Mouse (Mus musculus) heart, adult 8-10 months (tissue): ENCODE data around the gene Banp. TPM values are rescaled to one million over a fixed set of nuclear protein-coding genes. Genes with fewer than 3 reads are reported as not detected.

Experiments used
- DNase-seq: peaks from one replicate; pipeline ENCODE4 v3.0.0; 2022; ENCODE audit warnings: low spot score
- total RNA-seq, 4 experiments: library from RNA; stranded (reverse); gene quantifications; 2 replicates each; pipeline ENCODE4 v1.2.4; 2022

The Banp gene
- total RNA-seq, 4 experiments from 2014 or later, result 7.6 to 24.8 (median 17.2) TPM

DNA sequence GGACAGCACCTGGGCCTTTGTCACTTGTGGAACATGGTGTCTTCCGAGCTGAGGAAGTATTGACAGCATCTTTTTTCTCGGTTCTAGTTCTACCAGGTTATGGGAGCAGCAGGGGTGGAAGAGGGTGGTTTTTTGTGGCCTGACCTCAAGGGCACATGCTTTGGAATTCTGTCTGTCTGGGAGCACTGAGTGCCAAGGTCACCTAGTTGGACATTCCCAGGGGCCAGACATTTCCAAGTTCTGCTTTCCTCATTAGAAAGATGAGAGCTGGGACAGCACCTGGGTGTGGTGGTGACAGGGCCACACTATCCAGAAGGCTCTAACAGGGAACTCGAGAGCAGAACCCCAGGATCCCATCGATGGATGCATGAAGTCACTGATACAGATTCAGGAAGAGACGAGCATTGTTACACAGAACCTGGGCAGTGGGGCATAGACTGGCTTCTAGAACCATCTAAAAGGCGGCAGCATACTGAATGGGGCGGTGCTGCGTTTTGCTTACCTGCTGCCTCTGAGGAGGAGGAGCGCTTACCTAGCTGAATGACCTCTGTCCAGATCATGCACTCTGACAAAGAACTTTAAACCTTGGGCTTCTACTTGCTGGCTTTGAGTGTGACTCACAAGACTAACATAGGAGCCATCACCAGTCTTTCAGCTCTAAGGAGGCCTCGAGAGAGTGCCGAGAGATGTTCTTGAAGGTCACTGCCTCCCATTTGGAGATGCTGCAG, 31.4 kb downstream of the Banp start:
- DNase-seq, result no peak

GRCm38 (mm10) chr8:121981520-121981895, 32.0 kb downstream of the Banp start:
- DNase-seq, result no peak

GRCm38 (mm10) chr8:121985673-121986072, 36.1 kb downstream of the Banp start:
- no peak for DNase-seq

DNA sequence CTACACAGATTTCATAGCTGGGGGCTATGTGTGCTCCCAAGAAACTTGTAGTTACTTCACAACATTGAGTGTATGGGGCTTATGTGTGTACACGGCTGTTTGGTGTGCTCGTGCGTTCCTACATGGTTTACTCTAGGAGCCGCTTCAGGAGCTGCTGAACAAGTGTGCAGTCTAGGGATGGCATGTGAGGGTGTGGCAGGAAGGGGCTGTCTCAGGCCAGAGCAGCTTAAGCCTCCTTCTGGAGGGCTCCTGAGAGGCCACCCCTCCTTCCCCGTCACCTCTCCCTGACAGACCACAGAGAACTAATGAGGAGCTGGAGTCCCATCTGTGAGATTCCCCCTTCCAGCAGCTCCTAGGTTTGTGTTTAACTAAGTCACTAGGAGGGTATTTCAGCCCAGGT, 38.3 kb downstream of the Banp start:
- no peak for DNase-seq

- DNase-seq, result no peak
Observed at GRCm38 (mm10) chr8:121990506-121991255, 41.1 kb downstream of the Banp start.

GRCm38 (mm10) chr8:121991611-121992010, 42.1 kb downstream of the Banp start:
- DNase-seq, result no peak

DNA sequence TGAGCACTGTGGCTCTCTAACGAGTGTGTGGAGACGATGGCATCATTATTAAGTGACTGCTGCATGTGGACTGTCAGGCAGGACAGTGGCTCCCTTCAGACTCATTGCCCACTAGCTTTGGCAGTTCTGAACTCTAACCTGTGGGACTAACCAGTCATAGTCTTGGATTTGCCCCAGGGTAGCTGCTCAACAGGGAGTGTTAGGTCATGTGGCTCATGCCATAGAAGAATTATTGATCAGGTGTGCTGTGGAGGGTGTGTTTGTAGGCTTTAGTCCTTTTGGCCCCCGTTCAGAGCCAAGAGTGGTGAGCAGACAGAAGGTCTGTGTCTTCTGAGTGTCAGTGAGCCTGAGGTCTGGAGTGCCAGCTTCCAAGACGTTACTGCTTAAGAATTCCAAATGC, 43.4 kb downstream of the Banp start:
- DNase-seq, result no peak

DNA sequence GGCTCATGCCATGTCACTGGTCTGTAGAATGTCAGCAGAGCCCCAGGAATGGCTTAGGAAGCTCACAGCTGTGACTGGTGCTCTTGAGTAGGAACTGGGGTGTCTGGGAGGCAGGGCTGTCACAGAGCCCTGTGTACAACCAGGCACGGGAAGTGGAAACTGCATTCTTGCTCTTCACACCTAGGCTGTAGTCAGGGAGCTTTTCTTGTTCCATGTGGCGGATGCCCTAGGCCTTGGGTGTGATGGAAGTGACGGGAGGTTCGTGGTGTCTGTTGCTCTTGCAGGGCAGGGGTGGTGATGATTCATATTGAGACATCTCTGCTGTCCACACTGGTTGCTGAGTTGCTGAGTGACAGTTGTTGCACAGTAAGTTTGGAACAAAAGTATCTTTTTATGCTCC, 45.6 kb downstream of the Banp start:
- DNase-seq, result no peak

- DNase-seq, result no peak
Observed at GRCm38 (mm10) chr8:121995895-121996294, 46.3 kb downstream of the Banp start.

DNA sequence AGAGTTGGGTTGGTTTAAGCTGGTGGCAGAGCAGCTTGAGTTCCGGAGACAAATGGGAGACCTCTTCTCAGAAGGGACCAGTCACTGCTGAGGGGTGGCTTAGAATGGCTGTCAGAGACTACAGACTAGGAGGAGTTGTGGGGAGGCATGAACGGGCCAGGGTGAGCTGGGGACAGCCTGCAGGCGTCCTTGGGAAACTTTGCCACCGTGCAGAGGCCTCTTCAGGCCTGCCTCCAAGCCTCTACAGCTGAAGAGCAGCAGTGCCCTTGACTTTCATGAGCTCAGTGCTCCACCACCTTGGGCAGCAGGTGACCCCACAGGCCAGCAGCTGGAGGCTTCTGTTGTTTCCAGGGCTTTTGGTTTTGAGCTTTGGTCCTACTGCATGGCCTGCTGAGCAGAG, 49.1 kb downstream of the Banp start:
- DNase-seq, result no peak

DNA sequence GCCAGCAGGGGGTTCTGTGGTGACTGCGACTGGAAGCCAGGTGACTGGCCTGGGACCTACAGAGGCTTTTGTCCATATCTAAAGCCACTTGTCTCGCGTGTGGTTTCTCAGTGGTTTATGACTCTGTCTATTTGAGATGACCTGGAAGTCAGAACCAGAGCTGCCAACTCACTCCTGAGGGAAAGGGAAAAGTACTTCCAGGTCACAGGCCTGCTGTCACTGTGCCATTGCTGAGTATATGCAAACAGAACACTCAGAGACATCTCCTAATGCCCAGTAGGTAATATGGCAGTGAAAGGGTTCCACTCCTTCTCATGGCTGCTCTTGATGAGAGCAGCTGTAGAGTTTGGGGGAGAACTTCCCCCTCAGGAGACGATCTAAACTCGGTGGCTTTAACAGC, 49.7 kb downstream of the Banp start:
- no peak for DNase-seq

- no peak for DNase-seq
Observed at GRCm38 (mm10) chr8:122001339-122002115, 52.0 kb downstream of the Banp start.

DNA sequence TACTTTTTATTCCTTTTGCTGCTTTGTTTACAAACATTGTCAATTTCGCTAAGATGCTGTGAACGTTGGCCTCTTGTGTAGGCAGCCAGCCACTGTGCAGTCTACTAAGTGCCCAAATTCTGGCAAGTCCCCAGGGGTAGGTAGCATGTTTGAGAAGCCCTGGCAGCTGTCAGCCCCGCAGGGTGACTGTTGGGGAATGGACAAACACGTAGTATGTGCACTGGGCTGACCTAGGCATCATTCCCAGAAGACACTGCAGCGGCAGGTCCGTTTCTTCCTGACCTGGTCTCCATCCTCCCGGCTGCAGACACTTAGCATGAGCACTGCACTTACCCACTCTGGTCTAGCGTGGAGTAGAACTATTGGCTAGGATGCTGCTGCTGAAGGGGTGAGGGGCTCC, 54.1 kb downstream of the Banp start:
- DNase-seq, result peak; percentile 40

GRCm38 (mm10) chr8:122004131-122004530, 54.6 kb downstream of the Banp start:
- no peak for DNase-seq

DNA sequence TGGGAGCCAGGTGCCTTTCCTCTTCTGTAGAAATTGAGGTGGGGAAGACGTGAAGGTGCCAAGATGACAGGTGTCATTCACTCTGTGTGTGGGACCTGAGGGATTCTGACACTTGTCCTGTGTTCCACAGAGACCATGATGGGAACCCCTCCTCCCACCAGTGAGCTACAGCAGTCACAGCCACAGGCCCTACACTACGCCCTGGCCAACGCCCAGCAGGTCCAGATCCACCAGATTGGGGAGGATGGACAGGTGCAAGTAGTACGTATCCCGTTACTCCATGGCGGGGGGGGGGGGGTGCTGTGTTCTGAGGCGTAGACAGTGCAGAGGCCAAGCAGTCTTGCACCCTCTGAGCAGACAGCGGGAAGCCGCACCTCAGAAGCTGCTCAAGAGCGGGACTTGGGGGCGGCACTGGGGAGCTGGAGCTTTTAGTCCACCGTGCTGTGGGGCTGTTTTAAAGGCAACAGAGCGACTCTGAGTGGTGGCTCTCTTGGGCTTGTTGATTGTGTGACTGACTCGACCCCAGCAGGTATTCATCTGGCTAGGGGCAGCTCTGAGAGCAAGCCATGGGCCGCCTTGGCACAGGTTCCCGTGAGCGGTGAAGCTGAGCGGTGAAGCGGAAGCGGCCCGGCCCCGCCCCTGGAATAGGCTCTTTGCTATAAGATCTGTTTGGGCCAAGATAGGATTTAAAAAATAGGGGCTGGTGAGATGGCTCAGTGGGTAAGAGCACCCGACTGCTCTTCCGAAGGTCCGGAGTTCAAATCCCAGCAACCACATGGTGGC, 56.1 kb downstream of the Banp start:
- no peak for DNase-seq

DNA sequence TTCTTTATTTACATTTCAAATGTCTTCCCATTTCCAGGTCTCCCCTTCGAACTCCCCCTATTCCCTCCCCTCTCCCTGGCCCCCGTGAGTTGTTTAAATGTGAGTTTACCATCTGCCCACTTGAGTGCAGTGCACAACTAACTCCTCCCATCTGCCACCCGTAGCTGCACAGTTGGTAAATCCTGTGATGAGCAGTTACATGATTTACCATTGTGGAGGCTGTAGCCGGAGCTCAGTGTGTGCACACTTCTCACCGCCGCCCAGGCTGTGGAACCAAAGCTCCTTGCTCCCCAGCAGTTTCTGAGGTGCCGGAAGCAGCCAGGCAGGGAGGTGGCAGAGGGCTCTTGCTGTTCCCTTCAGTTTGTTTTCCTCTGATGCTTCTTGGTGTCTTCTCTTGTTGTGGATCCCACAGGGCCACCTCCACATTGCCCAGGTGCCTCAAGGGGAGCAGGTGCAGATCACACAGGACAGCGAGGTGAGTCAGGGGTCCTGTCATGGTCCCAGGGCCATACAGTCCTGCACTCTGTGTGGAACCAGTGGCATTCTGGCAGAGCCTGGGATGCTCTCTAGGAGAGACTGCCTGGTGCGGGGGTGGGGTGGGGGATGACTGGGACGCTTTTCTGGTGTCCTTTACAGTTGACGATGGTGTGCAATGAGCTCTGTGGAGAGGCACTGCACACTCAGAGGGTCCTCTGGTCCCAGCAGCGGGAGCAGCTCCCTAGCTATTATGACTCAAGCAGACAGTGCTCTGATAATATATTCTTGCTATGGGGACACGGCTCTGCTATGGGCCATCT, 57.3 kb downstream of the Banp start:
- no peak for DNase-seq

DNA sequence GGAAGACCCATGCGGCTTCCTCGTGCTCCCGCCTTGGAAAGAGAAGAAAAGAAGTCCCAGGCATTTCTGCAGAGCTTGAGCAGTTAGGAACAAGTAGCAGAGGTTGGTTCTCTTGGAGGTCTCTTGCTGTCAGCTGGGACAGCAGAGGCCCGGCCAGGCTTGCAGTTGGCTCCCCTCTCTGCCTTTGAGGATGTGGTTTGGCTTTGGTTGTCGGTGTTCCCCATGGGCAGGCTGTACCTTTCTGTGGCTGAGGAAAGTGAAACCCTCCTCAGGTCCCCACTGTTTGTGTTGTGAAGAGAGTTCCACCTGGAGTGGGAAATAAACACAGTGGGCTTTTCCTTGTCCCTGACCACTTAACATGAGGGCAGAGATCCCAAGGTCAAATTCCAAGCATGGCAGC, 58.8 kb downstream of the Banp start:
- DNase-seq, result no peak

- no peak for DNase-seq
Observed at GRCm38 (mm10) chr8:122010638-122011037, 61.1 kb downstream of the Banp start.

- no peak for DNase-seq
Observed at GRCm38 (mm10) chr8:122011066-122011588, 61.6 kb downstream of the Banp start.

- no peak for DNase-seq
Observed at GRCm38 (mm10) chr8:122014606-122015005, 65.1 kb downstream of the Banp start.
